Mouse (Mus musculus) testis, adult 2 months (tissue): ENCODE measurements at regions not wholly inside any gene's neighbourhood (a gene's known extent, or its start where the extent isn't known, plus 50 kb on each side); places are given as distances from the start of the nearest gene placed in this dataset.
A peak's percentile ranks its signal among the peaks of the same experiment; 100 is the strongest.

Experiments
- H3K27ac ChIP-seq: fragments of 200-500 bp; 2 replicates; pipeline ENCODE4 v1.5.1; 2012; ENCODE audit warnings: low read depth, low read length; ENCODE audit not compliant: control insufficient read depth, insufficient read depth
- H3K27me3 ChIP-seq: fragments of 200-500 bp; 2 replicates; pipeline ENCODE4 v1.6.1; 2012; ENCODE audit warnings: mild to moderate bottlenecking, low read length, moderate library complexity; ENCODE audit not compliant: control insufficient read depth, insufficient read depth
- H3K36me3 ChIP-seq: fragments of 200-500 bp; 2 replicates; pipeline ENCODE4 v1.6.1; 2012; ENCODE audit warnings: mild to moderate bottlenecking, low read length; ENCODE audit not compliant: control insufficient read depth, insufficient read depth
- H3K4me1 ChIP-seq: fragments of 200-500 bp; 2 replicates; pipeline ENCODE4 v1.6.1; 2012; ENCODE audit warnings: low read length; ENCODE audit not compliant: control insufficient read depth, insufficient read depth
- H3K4me3 ChIP-seq: fragments of 200-500 bp; 2 replicates; pipeline ENCODE4 v1.5.1; 2012; ENCODE audit warnings: low read depth, mild to moderate bottlenecking, low read length, moderate library complexity, mixed read lengths; ENCODE audit not compliant: control insufficient read depth
- CTCF ChIP-seq: fragments of 200-500 bp; IDR thresholded peaks from 2 replicates; pipeline ENCODE4 v1.5.1; 2012; ENCODE audit warnings: low read depth, mild to moderate bottlenecking, inconsistent platforms, low read length, moderate library complexity; ENCODE audit not compliant: control insufficient read depth, insufficient read depth, insufficient replicate concordance
- POLR2A ChIP-seq: fragments of 200-500 bp; IDR thresholded peaks from 2 replicates; pipeline ENCODE4 v1.6.1; 2012; ENCODE audit warnings: low read depth, mild to moderate bottlenecking, inconsistent platforms, low read length, moderate library complexity; ENCODE audit not compliant: control insufficient read depth

DNA sequence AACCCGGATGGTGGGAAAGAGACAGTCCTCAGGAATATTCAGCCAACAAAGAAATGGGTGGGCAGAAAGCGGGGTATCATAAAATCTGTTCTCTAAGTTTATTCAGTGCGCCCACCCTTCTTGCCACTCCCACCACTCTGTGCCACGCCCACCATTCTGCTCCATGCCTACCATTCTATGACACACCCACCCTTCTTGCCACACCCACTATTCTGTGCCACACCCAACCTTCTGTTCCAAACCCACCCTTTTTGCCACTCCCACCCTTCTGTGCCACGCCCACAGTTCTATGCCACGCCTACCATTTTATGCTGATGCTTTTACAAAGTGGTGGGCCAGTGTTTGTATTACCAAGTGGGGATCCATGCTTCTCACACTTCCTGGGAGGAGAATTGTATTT, 404.3 kb downstream of the Cbln4 start:
- H3K27ac ChIP-seq: no peak overlapping the region

DNA sequence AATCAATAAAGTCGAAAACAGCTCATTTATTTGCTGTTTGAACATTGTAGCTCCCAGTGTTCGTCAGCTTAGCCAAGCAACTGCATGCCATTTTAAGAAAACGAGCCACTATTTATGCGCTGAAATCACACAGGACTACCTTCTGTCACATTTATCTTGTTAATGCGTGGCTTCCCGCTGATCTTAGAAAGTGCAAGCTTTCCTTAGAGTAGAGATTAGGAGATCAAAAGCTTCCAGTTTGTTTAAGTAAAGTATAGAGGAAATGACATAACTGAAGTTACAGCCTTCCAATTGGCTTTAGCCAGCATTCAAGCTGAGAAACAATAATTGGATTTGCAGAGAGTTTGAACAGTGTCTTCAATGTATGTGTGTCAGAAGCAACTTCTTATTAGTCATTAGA, 406.4 kb downstream of the Cbln4 start:
- Histone ChIP-seq H3K4me3 (no peak overlapping the region), H3K27me3 (no peaks in the 10 kb centered on the region), H3K36me3 (no peaks in the 10 kb centered on the region), H3K27ac (no peak overlapping the region), H3K4me1 (peaks cover 2% of the 10 kb centered on the region; the same call in 1 of the 2 replicates)
- TF ChIP-seq CTCF (no peak), POLR2A (no peak)

More for the DNA sequence above, 404.3 kb downstream of the Cbln4 start:
- Histone ChIP-seq H3K4me3 (peak overlapping the region; percentile 66; the same call in 1 of the 2 replicates), H3K36me3 (no peaks in the 10 kb centered on the region), H3K27me3 (no peaks in the 10 kb centered on the region), H3K4me1 (peaks cover 2% of the 10 kb centered on the region; the same call in 1 of the 2 replicates)
- TF ChIP-seq CTCF (no peak), POLR2A (peak; percentile 72; the same call in 1 of the 2 replicates)

GRCm38 (mm10) chr2:171633355-171634097, 409.7 kb downstream of the Cbln4 start:
- Histone ChIP-seq H3K36me3 (no peaks in the 10 kb centered on the region), H3K27ac (no peak overlapping the region), H3K4me1 (peaks cover 5% of the 10 kb centered on the region), H3K4me3 (no peak overlapping the region), H3K27me3 (no peaks in the 10 kb centered on the region)
- TF ChIP-seq CTCF: no peak

GRCm38 (mm10) chr2:171630101-171630715, 413.1 kb downstream of the Cbln4 start:
- Histone ChIP-seq H3K36me3 (no peaks in the 10 kb centered on the region), H3K27ac (no peak overlapping the region), H3K4me1 (peaks cover 5% of the 10 kb centered on the region), H3K27me3 (no peaks in the 10 kb centered on the region), H3K4me3 (no peak overlapping the region)
- no peak for TF ChIP-seq CTCF
- TF ChIP-seq POLR2A: no peak

DNA sequence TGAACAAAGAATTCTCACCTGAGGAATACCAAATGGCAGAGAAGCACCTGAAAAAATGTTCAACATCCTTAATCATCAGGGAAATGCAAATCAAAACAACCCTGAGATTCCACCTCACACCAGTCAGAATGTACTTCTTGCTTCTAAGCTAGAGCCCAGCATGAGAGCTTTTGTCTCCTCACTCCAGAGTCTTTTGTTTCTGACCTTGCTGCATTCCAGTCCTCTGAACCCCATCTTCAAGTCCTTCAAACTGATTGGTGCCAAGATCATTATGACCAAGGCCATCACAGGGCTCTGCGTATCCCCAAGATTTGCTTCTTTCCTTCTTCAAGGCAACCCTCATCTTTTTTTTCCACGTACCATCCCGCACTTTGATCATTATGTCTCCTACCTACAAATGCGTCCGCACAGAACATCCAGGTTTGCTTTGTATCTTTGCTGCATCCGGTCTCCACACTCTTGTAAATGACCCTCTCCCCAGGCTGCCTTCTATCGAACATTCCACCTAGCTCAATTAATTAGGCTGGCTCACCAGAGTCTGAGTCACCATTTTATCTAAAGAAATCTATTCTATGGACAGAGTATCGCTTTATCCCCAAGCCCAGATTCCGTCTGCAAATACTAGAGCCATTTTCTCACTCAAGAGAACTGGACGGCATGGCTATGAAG, 414.9 kb downstream of the Cbln4 start:
- Histone ChIP-seq H3K4me1 (peaks cover 5% of the 10 kb centered on the region), H3K27me3 (no peaks in the 10 kb centered on the region), H3K36me3 (no peaks in the 10 kb centered on the region), H3K4me3 (no peak overlapping the region), H3K27ac (no peak overlapping the region)
- TF ChIP-seq CTCF: no peak
- TF ChIP-seq POLR2A: no peak

DNA sequence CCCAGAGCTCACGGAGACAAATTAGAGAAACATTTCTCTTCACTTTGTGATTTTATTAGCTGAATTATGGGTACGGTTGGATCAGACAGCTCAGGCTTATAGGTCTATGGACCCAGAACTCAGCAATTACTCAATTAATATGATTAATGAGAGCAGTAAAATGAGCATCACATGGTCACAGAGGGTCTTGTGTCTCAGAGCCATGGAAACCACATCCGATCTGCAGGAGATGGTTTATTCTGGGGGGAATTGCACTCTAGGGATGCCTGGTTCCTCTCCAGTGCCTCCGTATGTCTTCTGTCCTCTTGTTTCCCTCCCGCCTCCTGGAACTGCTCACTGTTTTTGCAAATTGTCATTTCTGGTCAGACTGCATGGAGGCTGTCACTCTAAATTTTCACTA, 422.6 kb downstream of the Cbln4 start:
- TF ChIP-seq CTCF (no peak), POLR2A (no peak)
- H3K36me3 ChIP-seq: no peaks in the 10 kb centered on the region
- no peak overlapping the region for H3K27ac ChIP-seq
- H3K4me1 ChIP-seq: no peaks in the 10 kb centered on the region
- H3K4me3 ChIP-seq: no peak overlapping the region
- H3K27me3 ChIP-seq: no peaks in the 10 kb centered on the region

DNA sequence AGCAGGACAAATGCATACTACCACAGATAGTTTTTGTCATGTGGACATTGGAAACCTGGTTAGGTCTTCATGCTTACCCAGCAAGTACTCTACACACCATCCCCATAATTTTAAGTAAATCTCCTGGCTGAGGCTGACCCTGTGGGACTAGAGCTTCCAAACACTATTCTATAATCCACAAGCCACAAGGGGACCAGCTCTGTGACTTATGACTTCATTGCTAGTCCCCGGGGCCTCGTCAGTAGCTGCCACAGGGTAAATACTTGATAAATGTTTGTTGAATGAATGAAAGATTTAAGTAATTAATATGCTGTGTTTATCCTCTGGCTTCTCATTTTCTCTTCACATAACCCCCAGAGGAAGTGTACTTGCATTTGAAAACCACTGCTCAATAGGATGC, 423.0 kb downstream of the Cbln4 start:
- H3K4me3 ChIP-seq: no peak overlapping the region
- H3K36me3 ChIP-seq: no peaks in the 10 kb centered on the region
- H3K27ac ChIP-seq: no peak overlapping the region
- no peaks in the 10 kb centered on the region for H3K27me3 ChIP-seq
- H3K4me1 ChIP-seq: no peaks in the 10 kb centered on the region
- no peak for TF ChIP-seq CTCF
- no peak for TF ChIP-seq POLR2A
